Mouse (Mus musculus) neural tube, embryonic 12.5 days (tissue): Measurements from ENCODE around the gene Slc3a2. TPM values are rescaled to one million over a fixed set of nuclear protein-coding genes. Genes with fewer than 3 reads are reported as not detected.

ENCODE experiments used
- ATAC-seq: fragments of 200-750 bp; cut with Nextera tagmentation; 2 replicates; pipeline ENCODE4 v1.8.0; 2017; ENCODE audit warnings: low read depth, mild to moderate bottlenecking, moderate TSS enrichment, moderate library complexity; ENCODE audit not compliant: low FRiP score
- H3K27ac ChIP-seq: fragments of 300-500 bp; sonication (generic); 2 replicates; pipeline ENCODE4 v1.5.1; 2016
- H3K27me3 ChIP-seq: fragments of 300-500 bp; sonication (generic); replicated peaks from 2 replicates; pipeline ENCODE4 v1.6.1; 2016; ENCODE audit warnings: mild to moderate bottlenecking
- H3K36me3 ChIP-seq: fragments of 300-500 bp; sonication (generic); 2 replicates; pipeline ENCODE4 v1.6.1; 2016; ENCODE audit warnings: mild to moderate bottlenecking
- H3K4me1 ChIP-seq: fragments of 300-500 bp; sonication (generic); 2 replicates; pipeline ENCODE4 v1.6.1; 2016
- H3K4me2 ChIP-seq: fragments of 300-500 bp; sonication (generic); replicated peaks from 2 replicates; pipeline ENCODE4 v1.6.1; 2016; ENCODE audit warnings: mild to moderate bottlenecking
- H3K4me3 ChIP-seq: fragments of 300-500 bp; sonication (generic); 2 replicates; pipeline ENCODE4 v1.5.1; 2016
- H3K9ac ChIP-seq: fragments of 300-500 bp; sonication (generic); 2 replicates; pipeline ENCODE4 v1.6.1; 2016; ENCODE audit warnings: mild to moderate bottlenecking
- H3K9me3 ChIP-seq: fragments of 300-500 bp; sonication (generic); 2 replicates; pipeline ENCODE4 v1.6.1; 2016; ENCODE audit warnings: mild to moderate bottlenecking
- WGBS: fragments of 180-500 bp; shearing (Covaris S2); methylation state at CpG from one replicate; pipeline ENCODE4 v1.1.7; 2016; 5-methylcytosine and 5-hydroxymethylcytosine counted together
- polyA plus RNA-seq: library from polyadenylated mRNA; unstranded; fragments of >200 nt; fragmentation: Nextera tagmentation; extraction: Ambion mirVana; gene quantifications from 2 replicates; pipeline ENCODE4 v1.2.1, GENCODE M21; 2016

Gene Slc3a2
- polyA plus RNA-seq, 1 experiment from 2014 or later, result 147 TPM

GRCm38 (mm10) chr19:8713997-8714652 is 9.0 kb downstream of the Slc3a2 start:
- 9% methylated on average over 13 of the region's 13 CpGs for WGBS
- ATAC-seq, result peak; percentile 11
- peaks cover 21% of the 10 kb centered on the region for H3K4me1 ChIP-seq

GRCm38 (mm10) chr19:8713306-8713996 is 9.7 kb downstream of the Slc3a2 start:
- H3K4me1 ChIP-seq, result peaks cover 21% of the 10 kb centered on the region

More at GRCm38 (mm10) chr19:8713997-8714652, 9.0 kb downstream of the Slc3a2 start:
- Histone ChIP-seq H3K27me3 (no peaks in the 10 kb centered on the region), H3K36me3 (peaks cover 27% of the 10 kb centered on the region), H3K9ac (peak overlapping the region; percentile 90), H3K4me2 (peak overlapping the region; percentile 68), H3K4me3 (peak overlapping the region; percentile 76), H3K27ac (peak overlapping the region; percentile 84), H3K9me3 (no peaks in the 10 kb centered on the region)

GRCm38 (mm10) chr19:8712870-8713305 is 10.3 kb downstream of the Slc3a2 start:
- peaks cover 39% of the 10 kb centered on the region for H3K36me3 ChIP-seq
- ATAC-seq, result peak; percentile 78
- WGBS, result under 1% methylated on average over 13 of the region's 13 CpGs
- peak overlapping the region; percentile 90 for H3K9ac ChIP-seq
- H3K4me1 ChIP-seq, result peaks cover 21% of the 10 kb centered on the region
- peak overlapping the region; percentile 84 for H3K27ac ChIP-seq
- no peaks in the 10 kb centered on the region for H3K27me3 ChIP-seq
- no peaks in the 10 kb centered on the region for H3K9me3 ChIP-seq
- peak overlapping the region; percentile 76 for H3K4me3 ChIP-seq
- peak overlapping the region; percentile 68 for H3K4me2 ChIP-seq

More at GRCm38 (mm10) chr19:8713306-8713996, 9.7 kb downstream of the Slc3a2 start:
- Histone ChIP-seq H3K4me3 (peak overlapping the region; percentile 76), H3K27me3 (no peaks in the 10 kb centered on the region), H3K9me3 (no peaks in the 10 kb centered on the region), H3K36me3 (peaks cover 34% of the 10 kb centered on the region), H3K9ac (peak overlapping the region; percentile 90), H3K4me2 (peak overlapping the region; percentile 68), H3K27ac (peak overlapping the region; percentile 84)
- ATAC-seq, result peak; percentile 93
- WGBS, result under 1% methylated on average over 51 of the region's 51 CpGs

GRCm38 (mm10) chr19:8711949-8712869 is 11.0 kb downstream of the Slc3a2 start:
- peaks cover 21% of the 10 kb centered on the region for H3K4me1 ChIP-seq
- ATAC-seq, result no peak
- peak overlapping the region; percentile 84; the same call in 1 of the 2 replicates for H3K27ac ChIP-seq
- peak overlapping the region; percentile 90 for H3K9ac ChIP-seq
- peak overlapping the region; percentile 76 for H3K4me3 ChIP-seq
- no peaks in the 10 kb centered on the region for H3K9me3 ChIP-seq
- 67% methylated on average over 10 of the region's 10 CpGs for WGBS
- peaks cover 45% of the 10 kb centered on the region for H3K36me3 ChIP-seq
- no peaks in the 10 kb centered on the region for H3K27me3 ChIP-seq
- H3K4me2 ChIP-seq, result peak overlapping the region; percentile 68

GRCm38 (mm10) chr19:8711506-8711905 is 11.7 kb downstream of the Slc3a2 start:
- no peak for ATAC-seq
- WGBS, result 84% methylated on average over 4 of the region's 4 CpGs
- Histone ChIP-seq H3K4me2 (peak overlapping the region; percentile 68), H3K4me3 (peak overlapping the region; percentile 76; the same call in 1 of the 2 replicates), H3K36me3 (peaks cover 51% of the 10 kb centered on the region), H3K9me3 (no peaks in the 10 kb centered on the region), H3K4me1 (peaks cover 21% of the 10 kb centered on the region), H3K27me3 (no peaks in the 10 kb centered on the region), H3K27ac (no peak overlapping the region), H3K9ac (peak overlapping the region; percentile 90)

GRCm38 (mm10) chr19:8710057-8710456 is 13.1 kb downstream of the Slc3a2 start:
- no peak overlapping the region for H3K4me2 ChIP-seq
- no peaks in the 10 kb centered on the region for H3K27me3 ChIP-seq
- no peak overlapping the region for H3K27ac ChIP-seq
- H3K4me3 ChIP-seq, result no peak overlapping the region
- H3K36me3 ChIP-seq, result peaks cover 55% of the 10 kb centered on the region
- ATAC-seq, result no peak
- H3K9ac ChIP-seq, result no peak overlapping the region
- 95% methylated on average over 2 of the region's 2 CpGs for WGBS
- H3K4me1 ChIP-seq, result peaks cover 21% of the 10 kb centered on the region
- no peaks in the 10 kb centered on the region for H3K9me3 ChIP-seq

- no peak overlapping the region for H3K9ac ChIP-seq
- H3K27ac ChIP-seq, result no peak overlapping the region
- peaks cover 55% of the 10 kb centered on the region for H3K36me3 ChIP-seq
- no peak for ATAC-seq
- peaks cover 21% of the 10 kb centered on the region for H3K4me1 ChIP-seq
- no peak overlapping the region for H3K4me2 ChIP-seq
- WGBS, result 95% methylated on average over 8 of the region's 8 CpGs
- no peaks in the 10 kb centered on the region for H3K27me3 ChIP-seq
- no peak overlapping the region for H3K4me3 ChIP-seq
- H3K9me3 ChIP-seq, result no peaks in the 10 kb centered on the region
These were observed 14.2 kb downstream of the Slc3a2 start for GRCm38 (mm10) chr19:8708954-8709353.

- H3K4me1 ChIP-seq, result peaks cover 13% of the 10 kb centered on the region
- H3K4me2 ChIP-seq, result no peak overlapping the region
- peaks cover 55% of the 10 kb centered on the region for H3K36me3 ChIP-seq
These were observed 16.2 kb downstream of the Slc3a2 start for GRCm38 (mm10) chr19:8706930-8707329.

GRCm38 (mm10) chr19:8706132-8706667 is 17.0 kb downstream of the Slc3a2 start:
- H3K4me1 ChIP-seq, result 0 out of 2 replicates have a peak, but pooled peaks cover 7% of the 10 kb centered on the region
- no peak overlapping the region for H3K4me3 ChIP-seq
- no peak overlapping the region for H3K27ac ChIP-seq
- H3K9ac ChIP-seq, result no peak overlapping the region
- no peak overlapping the region for H3K4me2 ChIP-seq
- H3K36me3 ChIP-seq, result peaks cover 48% of the 10 kb centered on the region
- H3K9me3 ChIP-seq, result no peaks in the 10 kb centered on the region
- no peak for ATAC-seq
- H3K27me3 ChIP-seq, result no peaks in the 10 kb centered on the region
- 89% methylated on average over 7 of the region's 7 CpGs for WGBS

More at GRCm38 (mm10) chr19:8706930-8707329, 16.2 kb downstream of the Slc3a2 start:
- H3K27me3 ChIP-seq, result no peaks in the 10 kb centered on the region
- H3K4me3 ChIP-seq, result no peak overlapping the region
- H3K27ac ChIP-seq, result no peak overlapping the region
- H3K9me3 ChIP-seq, result no peaks in the 10 kb centered on the region
- WGBS, result 97% methylated on average over 7 of the region's 7 CpGs
- H3K9ac ChIP-seq, result no peak overlapping the region
- ATAC-seq, result no peak

- ATAC-seq, result no peak
- Histone ChIP-seq H3K36me3 (peaks cover 38% of the 10 kb centered on the region), H3K9ac (no peak overlapping the region), H3K27ac (no peak overlapping the region), H3K9me3 (no peaks in the 10 kb centered on the region), H3K4me2 (no peak overlapping the region), H3K4me3 (no peak overlapping the region), H3K27me3 (no peaks in the 10 kb centered on the region), H3K4me1 (no peaks in the 10 kb centered on the region)
- 75% methylated on average over 6 of the region's 6 CpGs for WGBS
These were observed 18.0 kb downstream of the Slc3a2 start for GRCm38 (mm10) chr19:8705026-8705708.

GRCm38 (mm10) chr19:8703571-8703970 is 19.6 kb downstream of the Slc3a2 start:
- 57% methylated on average over 4 of the region's 4 CpGs for WGBS
- Histone ChIP-seq H3K4me2 (no peak overlapping the region), H3K27me3 (no peaks in the 10 kb centered on the region), H3K9ac (no peak overlapping the region), H3K4me3 (no peak overlapping the region), H3K4me1 (no peaks in the 10 kb centered on the region), H3K36me3 (peaks cover 22% of the 10 kb centered on the region), H3K27ac (no peak overlapping the region), H3K9me3 (no peaks in the 10 kb centered on the region)
- ATAC-seq, result no peak
